Mouse (Mus musculus): ENCODE measurements around the gene Pth2. TPM values are rescaled to one million over a fixed set of nuclear protein-coding genes. Genes with fewer than 3 reads are reported as not detected.

Pth2 gene
- polyA plus RNA-seq (2012; rRNA removed) = not detected in 2 replicates

GRCm38 (mm10) chr7:45180896-45181477 is at the start of gene Pth2:
Pth2 (plus strand) TSS chr7:45180995.
- TF ChIP-seq CTCF (IDR thresholded peaks at IDR 0.05; ENCODE audit: borderline replicate concordance, insufficient read depth, low read depth, low read length) = no peak
- TF ChIP-seq POLR2A (IDR thresholded peaks at IDR 0.05; ENCODE audit: borderline replicate concordance, insufficient read depth, low read length) = no peak
- Histone ChIP-seq H3K4me1 (ENCODE audit: control insufficient read depth, insufficient read depth, low read length) (peaks cover 11% of the 10 kb centered on the region), H3K27me3 (ENCODE audit: control insufficient read depth, insufficient read depth, low read length) (no peaks in the 10 kb centered on the region), H3K4me3 (replicated peaks; ENCODE audit: insufficient read depth, low read depth, low read length) (no peak within 1 kb of the TSS), H3K27ac (ENCODE audit: insufficient read depth, low read length) (no peak within 1 kb of the TSS)
- 18% methylated on average over 20 of the region's 20 CpGs for WGBS
- DNase-seq = no peak

- peaks cover 2% of the 10 kb centered on the region; the same call in 1 of the 2 replicates for H3K4me1 ChIP-seq (ENCODE audit: control insufficient read depth, insufficient read depth, low read length)
- WGBS = 76% methylated on average over 11 of the region's 11 CpGs
- TF ChIP-seq CTCF (IDR thresholded peaks at IDR 0.05; ENCODE audit: borderline replicate concordance, insufficient read depth, low read depth, low read length) = no peak
- H3K27ac ChIP-seq (ENCODE audit: insufficient read depth, low read length) = no peak overlapping the region
- peak in 1 of 2 experiments; percentile 11 for DNase-seq
- H3K4me3 ChIP-seq (replicated peaks; ENCODE audit: insufficient read depth, low read depth, low read length) = no peak overlapping the region
- H3K27me3 ChIP-seq (ENCODE audit: control insufficient read depth, insufficient read depth, low read length) = no peaks in the 10 kb centered on the region
Observed at GRCm38 (mm10) chr7:45131850-45132249, 48.9 kb upstream of the Pth2 start.

GRCm38 (mm10) chr7:45133446-45134159 is 47.2 kb upstream of the Pth2 start:
- no peak overlapping the region for H3K27ac ChIP-seq (ENCODE audit: insufficient read depth, low read length)
- no peaks in the 10 kb centered on the region for H3K27me3 ChIP-seq (ENCODE audit: control insufficient read depth, insufficient read depth, low read length)
- DNase-seq = peak in 1 of 2 experiments; percentile 9
- no peaks in the 10 kb centered on the region; the same call in 1 of the 2 replicates for H3K4me1 ChIP-seq (ENCODE audit: control insufficient read depth, insufficient read depth, low read length)
- H3K4me3 ChIP-seq (replicated peaks; ENCODE audit: insufficient read depth, low read depth, low read length) = no peak overlapping the region
- 73% methylated on average over 8 of the region's 8 CpGs for WGBS
- no peak for TF ChIP-seq POLR2A (IDR thresholded peaks at IDR 0.05; ENCODE audit: borderline replicate concordance, insufficient read depth, low read length)
- peak; percentile 26; the same call in 1 of the 2 replicates for TF ChIP-seq CTCF (IDR thresholded peaks at IDR 0.05; ENCODE audit: borderline replicate concordance, insufficient read depth, low read depth, low read length)

- WGBS = 26% methylated on average over 12 of the region's 12 CpGs
- TF ChIP-seq POLR2A (IDR thresholded peaks at IDR 0.05; ENCODE audit: borderline replicate concordance, insufficient read depth, low read length) = no peak
- no peak for TF ChIP-seq CTCF (IDR thresholded peaks at IDR 0.05; ENCODE audit: borderline replicate concordance, insufficient read depth, low read depth, low read length)
Observed at GRCm38 (mm10) chr7:45134544-45135026, 46.2 kb upstream of the Pth2 start.

GRCm38 (mm10) chr7:45135370-45135769 is 45.4 kb upstream of the Pth2 start:
- peak in 1 of 2 experiments; percentile 28 for DNase-seq
- no peaks in the 10 kb centered on the region; the same call in 1 of the 2 replicates for H3K4me1 ChIP-seq (ENCODE audit: control insufficient read depth, insufficient read depth, low read length)
- TF ChIP-seq POLR2A (IDR thresholded peaks at IDR 0.05; ENCODE audit: borderline replicate concordance, insufficient read depth, low read length) (no peak), CTCF (IDR thresholded peaks at IDR 0.05; ENCODE audit: borderline replicate concordance, insufficient read depth, low read depth, low read length) (no peak)
- no peaks in the 10 kb centered on the region for H3K27me3 ChIP-seq (ENCODE audit: control insufficient read depth, insufficient read depth, low read length)
- no peak overlapping the region for H3K27ac ChIP-seq (ENCODE audit: insufficient read depth, low read length)
- H3K4me3 ChIP-seq (replicated peaks; ENCODE audit: insufficient read depth, low read depth, low read length) = peak overlapping the region; percentile 80
- WGBS = 79% methylated on average over 3 of the region's 3 CpGs

More at GRCm38 (mm10) chr7:45134544-45135026, 46.2 kb upstream of the Pth2 start:
- peak in 1 of 2 experiments; percentile 19 for DNase-seq
- Histone ChIP-seq H3K4me3 (replicated peaks; ENCODE audit: insufficient read depth, low read depth, low read length) (no peak overlapping the region), H3K27me3 (ENCODE audit: control insufficient read depth, insufficient read depth, low read length) (no peaks in the 10 kb centered on the region), H3K4me1 (ENCODE audit: control insufficient read depth, insufficient read depth, low read length) (no peaks in the 10 kb centered on the region; the same call in 1 of the 2 replicates), H3K27ac (ENCODE audit: insufficient read depth, low read length) (no peak overlapping the region)

- 2% methylated on average over 29 of the region's 29 CpGs for WGBS
- no peaks in the 10 kb centered on the region for H3K27me3 ChIP-seq (ENCODE audit: control insufficient read depth, insufficient read depth, low read length)
- peak within 1 kb of the TSS; percentile 80 for H3K4me3 ChIP-seq (replicated peaks; ENCODE audit: insufficient read depth, low read depth, low read length)
- TF ChIP-seq CTCF (IDR thresholded peaks at IDR 0.05; ENCODE audit: borderline replicate concordance, insufficient read depth, low read depth, low read length) (peak; percentile 92), POLR2A (IDR thresholded peaks at IDR 0.05; ENCODE audit: borderline replicate concordance, insufficient read depth, low read length) (no peak)
- H3K27ac ChIP-seq (ENCODE audit: insufficient read depth, low read length) = peak within 1 kb of the TSS; percentile 44
- no peaks in the 10 kb centered on the region; the same call in 1 of the 2 replicates for H3K4me1 ChIP-seq (ENCODE audit: control insufficient read depth, insufficient read depth, low read length)
- peak; percentile 89 to 93 for DNase-seq
Observed at GRCm38 (mm10) chr7:45135993-45136567, 44.7 kb upstream of the Pth2 start, which contains the start of the genes Gm45713 and Flt3l. Gm45713 (minus strand) TSS chr7:45136231. Flt3l (minus strand) TSS chr7:45136432.

GRCm38 (mm10) chr7:45137171-45138006 is 43.4 kb upstream of the Pth2 start:
- TF ChIP-seq CTCF (IDR thresholded peaks at IDR 0.05; ENCODE audit: borderline replicate concordance, insufficient read depth, low read depth, low read length) = no peak
- TF ChIP-seq POLR2A (IDR thresholded peaks at IDR 0.05; ENCODE audit: borderline replicate concordance, insufficient read depth, low read length) = no peak
- Histone ChIP-seq H3K4me3 (replicated peaks; ENCODE audit: insufficient read depth, low read depth, low read length) (no peak overlapping the region), H3K4me1 (ENCODE audit: control insufficient read depth, insufficient read depth, low read length) (no peaks in the 10 kb centered on the region; the same call in 1 of the 2 replicates), H3K27me3 (ENCODE audit: control insufficient read depth, insufficient read depth, low read length) (no peaks in the 10 kb centered on the region), H3K27ac (ENCODE audit: insufficient read depth, low read length) (no peak overlapping the region)
- DNase-seq = no peak
- 90% methylated on average over 12 of the region's 12 CpGs for WGBS
